In the genomic region with DNA sequence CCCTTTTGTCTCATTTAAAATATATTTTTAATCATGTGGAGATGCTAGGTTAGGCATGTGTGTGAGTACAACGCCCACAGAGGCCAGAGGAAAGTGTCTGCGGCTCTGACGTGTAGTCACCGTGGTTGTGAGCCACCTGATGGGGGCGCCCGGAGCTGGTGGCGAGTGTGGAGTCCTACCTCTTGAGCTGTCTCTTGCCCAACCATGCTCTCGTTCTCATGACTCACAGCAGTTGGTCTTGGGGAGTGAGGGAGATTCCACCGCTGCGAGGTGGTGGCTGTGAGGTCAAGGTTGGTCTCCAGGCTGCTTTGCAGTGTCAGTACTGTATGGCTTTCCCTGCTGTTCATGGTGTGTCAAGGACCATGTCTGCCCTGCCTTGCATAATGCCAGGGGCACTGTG, we compare ENCODE assay signal across 10 mouse cellular contexts. TPM values are rescaled to one million over a fixed set of nuclear protein-coding genes. Genes with fewer than 3 reads are reported as not detected.
DNase-seq lines count a peak whose midpoint lies in the region; ATAC-seq and TF ChIP-seq lines count a peak whose summit lies in the region.
"Had no signal": no experiment of that assay in that cellular context is flagged by ENCODE, and none has a peak within 500 bp of the region (broad histone marks: within the 10 kb centered on the region; RNA-seq: fewer than 3 reads in every experiment).

No protein-coding gene starts in this region.

- ATAC-seq in CD4-positive, CD25-positive, alpha-beta regulatory T cell, adult 4 months, result no peak

- H3K27me3 ChIP-seq in testis, adult 2 months (ENCODE audit: control insufficient read depth, insufficient read depth, low read length), result no peaks in the 10 kb centered on the region
- H3K27me3 ChIP-seq: hindbrain, embryonic 15.5 days; neural tube, embryonic 15.5 days had no signal

- no peaks in the 10 kb centered on the region for H3K36me3 ChIP-seq in testis, adult 2 months (ENCODE audit: control insufficient read depth, insufficient read depth, low read length)
- H3K36me3 ChIP-seq: hindbrain, embryonic 15.5 days; neural tube, embryonic 15.5 days had no signal

- H3K4me1 ChIP-seq in testis, adult 2 months (ENCODE audit: control insufficient read depth, insufficient read depth, low read length), result peaks cover 4% of the 10 kb centered on the region

- peak; percentile 9; the same call in 1 of the 2 replicates for TF ChIP-seq CTCF in testis, adult 2 months (IDR thresholded peaks at IDR 0.05; ENCODE audit: control insufficient read depth, insufficient read depth, insufficient replicate concordance, low read depth, low read length)

- no peak for TF ChIP-seq POLR2A in testis, adult 2 months (IDR thresholded peaks at IDR 0.05; ENCODE audit: control insufficient read depth, low read depth, low read length)

- H3K4me3 ChIP-seq in testis, adult 2 months (ENCODE audit: control insufficient read depth, low read depth, low read length), result no peak overlapping the region
- H3K4me3 ChIP-seq: hindbrain, embryonic 15.5 days; neural tube, embryonic 15.5 days had no signal

- DNase-seq in CD4-positive, CD25-positive, alpha-beta regulatory T cell, adult 2 months (ENCODE audit: low read depth, low spot score), result peak; percentile 25
- DNase-seq in testis, postnatal 14 days (ENCODE audit: low spot score), result no peak
- peak; percentile 62 for DNase-seq in heart, postnatal 4 days
- peak; percentile 27 to 38 for DNase-seq in lung, postnatal 4 days
- no peak for DNase-seq in spleen, adult 18-20 months
- DNase-seq in right cerebral cortex, postnatal 36 days (ENCODE audit: low spot score in 2 of 2), result no peak

- no peak overlapping the region for H3K27ac ChIP-seq in testis, adult 2 months (ENCODE audit: control insufficient read depth, insufficient read depth, low read depth, low read length)
- H3K27ac ChIP-seq: hindbrain, embryonic 15.5 days; neural tube, embryonic 15.5 days had no signal

RNA-seq across cellular contexts. Expression of a gene that starts 54.1 kb away (rescaled TPM):
- 1 to 10 TPM; 6.7 to 8.9 TPM for polyA plus RNA-seq in CD4-positive, CD25-positive, alpha-beta regulatory T cell, adult 4 months (2017; shearing (Covaris generic))
- polyA plus RNA-seq in testis, adult 2 months (2012; rRNA removed), result 22.1 and 23.4 TPM in 2 replicates
- total RNA-seq in heart, postnatal 4 days (2021), result 100 to 1,000 TPM; 192 to 202 TPM

Comparison
In these comparisons a context has a peak if more than half of its experiments do, and no peak if none do; other contexts are left out.
1. DNase-seq: peak in CD4-positive, CD25-positive, alpha-beta regulatory T cell, adult 2 months (single experiment), heart, postnatal 4 days (single experiment) and lung, postnatal 4 days (2 of 2); none in testis, postnatal 14 days (single experiment), spleen, adult 18-20 months (0 of 2) and right cerebral cortex, postnatal 36 days (0 of 2).